Mouse (Mus musculus): Measurements from ENCODE around the gene Ppfibp2. TPM values are rescaled to one million over a fixed set of nuclear protein-coding genes. Genes with fewer than 3 reads are reported as not detected.
A peak's percentile ranks its signal among the peaks of the same experiment; 100 is the strongest.

Gene Ppfibp2
- total and polyA plus RNA-seq, 2 experiments from 2014 or later, result 6.6 to 17.5 TPM

DNA sequence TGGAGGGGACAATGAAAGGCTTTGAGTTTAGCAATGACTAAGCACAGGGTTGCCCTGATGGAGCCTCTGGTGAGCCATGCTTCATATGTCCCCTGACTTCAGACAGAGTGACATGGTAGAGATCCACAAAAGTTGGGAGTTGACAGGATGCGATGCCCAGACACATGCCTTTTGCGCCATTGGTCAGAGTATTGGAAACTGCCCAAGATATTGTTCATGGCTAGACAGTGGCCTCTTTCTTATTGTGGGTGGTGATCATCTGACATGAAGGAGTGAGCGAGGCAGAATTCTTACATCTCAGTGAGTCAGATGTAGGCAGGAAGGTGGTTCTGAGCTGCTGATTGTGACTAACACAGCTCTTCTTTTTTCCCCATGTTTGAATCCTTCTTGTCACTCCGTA lies 127.5 kb downstream of the Ppfibp2 start:
- TF ChIP-seq CTCF (IDR thresholded peaks at IDR 0.05; ENCODE audit: low read depth), result no peak
- TF ChIP-seq EP300 (IDR thresholded peaks at IDR 0.05; ENCODE audit: low read depth), result no peak
- Histone ChIP-seq H3K9ac (replicated peaks; ENCODE audit: low read depth, low read length) (no peak overlapping the region), H3K4me2 (ENCODE audit: low read depth, low read length) (no peak overlapping the region), H3K36me3 (replicated peaks; ENCODE audit: control insufficient read depth, insufficient read depth, low read length) (peaks cover 46% of the 10 kb centered on the region), H3K27me3 (ENCODE audit: control insufficient read depth, insufficient read depth, low read length) (no peaks in the 10 kb centered on the region), H3K4me3 (ENCODE audit: low read depth, low read length) (no peak overlapping the region), H3K9me3 (replicated peaks; ENCODE audit: control insufficient read depth, low read length) (no peaks in the 10 kb centered on the region), H3K27ac (ENCODE audit: low read depth) (no peak overlapping the region), H3K4me1 (ENCODE audit: control insufficient read depth, insufficient read depth) (no peaks in the 10 kb centered on the region)
- WGBS, result 86% methylated on average over 4 of the region's 4 CpGs
- DNase-seq (ENCODE audit: low spot score), result no peak
- ATAC-seq (ENCODE audit: insufficient read depth, low read depth), result no peak

DNA sequence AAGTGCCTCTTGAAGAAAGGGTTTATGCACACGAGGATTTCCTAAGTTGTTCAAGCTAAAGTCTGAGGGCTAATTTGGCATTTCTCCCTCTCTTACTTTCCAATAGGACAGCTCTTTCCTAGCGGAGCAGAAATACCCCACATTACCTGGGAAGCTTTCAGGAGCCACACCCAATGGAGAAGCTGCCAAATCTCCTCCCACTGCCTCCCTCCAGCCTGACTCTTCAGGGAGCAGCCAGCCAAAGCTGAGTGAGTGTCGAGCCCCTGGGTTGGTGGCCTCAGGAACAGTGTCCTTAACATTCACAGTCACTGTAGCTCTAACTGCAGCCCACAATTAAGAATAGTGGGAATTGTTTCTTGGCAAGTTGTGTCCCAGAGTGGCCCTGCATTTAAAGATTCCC lies 132.5 kb downstream of the Ppfibp2 start:
- 53% methylated on average over 3 of the region's 3 CpGs for WGBS
- ATAC-seq (ENCODE audit: insufficient read depth, low read depth), result no peak
- DNase-seq (ENCODE audit: low spot score), result no peak
- Histone ChIP-seq H3K9me3 (replicated peaks; ENCODE audit: control insufficient read depth, low read length) (no peaks in the 10 kb centered on the region), H3K4me2 (ENCODE audit: low read depth, low read length) (no peak overlapping the region), H3K27me3 (ENCODE audit: control insufficient read depth, insufficient read depth, low read length) (no peaks in the 10 kb centered on the region), H3K4me3 (ENCODE audit: low read depth, low read length) (no peak overlapping the region), H3K36me3 (replicated peaks; ENCODE audit: control insufficient read depth, insufficient read depth, low read length) (peaks cover 50% of the 10 kb centered on the region), H3K9ac (replicated peaks; ENCODE audit: low read depth, low read length) (no peak overlapping the region), H3K4me1 (ENCODE audit: control insufficient read depth, insufficient read depth) (no peaks in the 10 kb centered on the region), H3K27ac (ENCODE audit: low read depth) (no peak overlapping the region)
- TF ChIP-seq CTCF (IDR thresholded peaks at IDR 0.05; ENCODE audit: low read depth) (no peak), EP300 (IDR thresholded peaks at IDR 0.05; ENCODE audit: low read depth) (no peak)

DNA sequence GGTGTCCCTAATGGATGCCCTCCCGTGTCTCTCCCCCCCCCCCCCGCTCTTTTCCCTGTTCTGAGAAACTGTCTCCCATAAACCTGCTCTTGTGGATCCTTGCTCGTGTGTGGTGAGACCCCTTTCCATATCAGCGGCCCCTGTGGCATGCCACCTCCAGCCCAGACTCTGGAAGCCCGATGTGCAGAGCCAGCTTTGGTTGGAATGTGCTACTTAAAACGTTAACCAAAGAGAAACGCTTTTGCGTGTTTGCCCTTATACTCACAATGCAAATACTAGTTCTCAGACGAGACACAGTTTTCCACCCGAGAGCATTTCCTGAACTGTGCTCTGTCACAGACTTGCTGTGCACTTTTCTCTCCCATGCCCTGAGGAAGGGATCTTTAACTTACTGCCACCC lies 135.6 kb downstream of the Ppfibp2 start:
- 77% methylated on average over 10 of the region's 10 CpGs for WGBS
- H3K9ac ChIP-seq (replicated peaks; ENCODE audit: low read depth, low read length), result no peak overlapping the region
- no peak for DNase-seq (ENCODE audit: low spot score)

DNA sequence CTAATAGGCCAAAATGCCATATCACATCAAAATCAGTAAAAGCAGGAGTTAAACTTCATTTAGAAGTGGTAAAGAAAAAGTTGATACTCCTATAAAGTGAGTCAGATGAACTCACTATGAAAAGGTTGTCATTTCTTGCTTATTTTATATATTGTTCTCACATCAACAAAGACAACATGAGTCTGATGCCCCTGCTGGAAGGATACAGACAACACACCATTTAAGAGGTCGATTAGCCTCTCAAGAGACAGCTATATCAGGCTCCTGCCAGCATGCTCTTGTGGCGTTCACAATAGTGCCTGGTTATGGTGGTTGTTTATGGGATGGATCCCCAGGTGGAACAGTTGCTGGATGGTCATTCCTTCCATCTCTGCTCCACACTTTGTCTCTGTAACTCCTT lies 138.2 kb downstream of the Ppfibp2 start:
- H3K27ac ChIP-seq (ENCODE audit: low read depth), result no peak overlapping the region
- H3K9ac ChIP-seq (replicated peaks; ENCODE audit: low read depth, low read length), result no peak overlapping the region
- H3K4me2 ChIP-seq (ENCODE audit: low read depth, low read length), result no peak overlapping the region
- no peaks in the 10 kb centered on the region for H3K27me3 ChIP-seq (ENCODE audit: control insufficient read depth, insufficient read depth, low read length)
- ATAC-seq (ENCODE audit: insufficient read depth, low read depth) (no peak), DNase-seq (ENCODE audit: low spot score) (no peak)
- H3K36me3 ChIP-seq (replicated peaks; ENCODE audit: control insufficient read depth, insufficient read depth, low read length), result peaks cover 32% of the 10 kb centered on the region
- 53% methylated on average over 2 of the region's 2 CpGs for WGBS
- H3K4me1 ChIP-seq (ENCODE audit: control insufficient read depth, insufficient read depth), result no peaks in the 10 kb centered on the region
- no peak overlapping the region for H3K4me3 ChIP-seq (ENCODE audit: low read depth, low read length)
- TF ChIP-seq CTCF (IDR thresholded peaks at IDR 0.05; ENCODE audit: low read depth), result no peak
- TF ChIP-seq EP300 (IDR thresholded peaks at IDR 0.05; ENCODE audit: low read depth), result no peak
- H3K9me3 ChIP-seq (replicated peaks; ENCODE audit: control insufficient read depth, low read length), result no peaks in the 10 kb centered on the region

More for the DNA sequence above, 135.6 kb downstream of the Ppfibp2 start:
- TF ChIP-seq EP300 (IDR thresholded peaks at IDR 0.05; ENCODE audit: low read depth) (no peak), CTCF (IDR thresholded peaks at IDR 0.05; ENCODE audit: low read depth) (no peak)
- Histone ChIP-seq H3K27ac (ENCODE audit: low read depth) (no peak overlapping the region), H3K4me3 (ENCODE audit: low read depth, low read length) (no peak overlapping the region), H3K9me3 (replicated peaks; ENCODE audit: control insufficient read depth, low read length) (no peaks in the 10 kb centered on the region), H3K27me3 (ENCODE audit: control insufficient read depth, insufficient read depth, low read length) (no peaks in the 10 kb centered on the region), H3K4me1 (ENCODE audit: control insufficient read depth, insufficient read depth) (no peaks in the 10 kb centered on the region), H3K36me3 (replicated peaks; ENCODE audit: control insufficient read depth, insufficient read depth, low read length) (peaks cover 40% of the 10 kb centered on the region), H3K4me2 (ENCODE audit: low read depth, low read length) (no peak overlapping the region)
- no peak for ATAC-seq (ENCODE audit: insufficient read depth, low read depth)

DNA sequence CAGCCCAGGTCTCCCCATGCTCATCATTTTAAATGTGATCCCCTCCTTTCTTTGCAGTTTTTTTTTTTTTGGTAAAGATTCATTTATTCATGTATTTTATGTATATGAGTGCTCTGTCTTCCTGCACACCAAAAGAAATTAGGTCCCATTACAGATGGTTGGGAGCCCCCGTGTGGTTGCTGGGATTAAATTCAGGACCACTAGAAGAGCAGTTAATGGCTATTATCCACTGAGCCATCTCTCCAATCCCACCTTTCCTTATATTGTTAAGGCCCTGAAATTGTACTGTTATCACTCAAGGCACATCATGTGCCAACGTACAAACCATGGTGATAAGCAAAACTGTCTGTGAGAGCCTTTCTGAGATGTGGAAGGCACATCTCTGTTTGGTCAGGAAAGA lies 143.7 kb downstream of the Ppfibp2 start:
- no peak for TF ChIP-seq EP300 (IDR thresholded peaks at IDR 0.05; ENCODE audit: low read depth)
- peak; percentile 47 for TF ChIP-seq CTCF (IDR thresholded peaks at IDR 0.05; ENCODE audit: low read depth)
- 29% methylated on average over 2 of the region's 2 CpGs for WGBS
- H3K9me3 ChIP-seq (replicated peaks; ENCODE audit: control insufficient read depth, low read length), result no peaks in the 10 kb centered on the region
- peaks cover 42% of the 10 kb centered on the region for H3K36me3 ChIP-seq (replicated peaks; ENCODE audit: control insufficient read depth, insufficient read depth, low read length)
- no peak overlapping the region for H3K4me2 ChIP-seq (ENCODE audit: low read depth, low read length)
- H3K4me3 ChIP-seq (ENCODE audit: low read depth, low read length), result no peak overlapping the region
- H3K4me1 ChIP-seq (ENCODE audit: control insufficient read depth, insufficient read depth), result no peaks in the 10 kb centered on the region
- no peak overlapping the region for H3K27ac ChIP-seq (ENCODE audit: low read depth)
- no peaks in the 10 kb centered on the region for H3K27me3 ChIP-seq (ENCODE audit: control insufficient read depth, insufficient read depth, low read length)
- H3K9ac ChIP-seq (replicated peaks; ENCODE audit: low read depth, low read length), result no peak overlapping the region
- peak; percentile 22 for DNase-seq (ENCODE audit: low spot score)
- no peak for ATAC-seq (ENCODE audit: insufficient read depth, low read depth)

DNA sequence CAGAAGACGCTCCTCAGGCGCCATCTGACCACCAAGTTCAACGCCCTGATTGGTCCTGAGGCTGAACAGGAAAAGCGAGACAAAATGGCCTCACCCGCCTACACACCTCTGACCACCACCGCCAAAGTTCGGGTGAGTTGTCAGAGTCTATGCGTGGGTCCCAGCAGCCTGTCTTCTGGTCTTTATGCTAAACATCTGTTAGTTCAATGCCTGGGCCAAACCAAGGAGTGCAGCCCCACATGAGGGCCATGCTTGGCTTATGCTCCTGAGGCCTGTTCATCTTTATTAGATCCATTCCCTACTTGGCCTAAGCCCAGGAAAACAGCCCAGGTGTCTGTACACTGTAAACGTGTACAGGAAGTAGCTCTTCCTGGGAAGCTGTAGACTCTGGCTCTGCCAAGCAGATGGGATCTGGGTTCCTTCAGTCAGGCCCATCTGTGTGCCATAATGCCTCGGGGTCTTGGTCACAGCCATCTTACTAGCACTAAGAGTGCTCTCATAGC lies 148.0 kb downstream of the Ppfibp2 start:
- no peak for TF ChIP-seq EP300 (IDR thresholded peaks at IDR 0.05; ENCODE audit: low read depth)
- TF ChIP-seq CTCF (IDR thresholded peaks at IDR 0.05; ENCODE audit: low read depth), result no peak
- Histone ChIP-seq H3K4me2 (ENCODE audit: low read depth, low read length) (no peak overlapping the region), H3K27ac (ENCODE audit: low read depth) (no peak overlapping the region), H3K9me3 (replicated peaks; ENCODE audit: control insufficient read depth, low read length) (no peaks in the 10 kb centered on the region), H3K4me3 (ENCODE audit: low read depth, low read length) (no peak overlapping the region), H3K27me3 (ENCODE audit: control insufficient read depth, insufficient read depth, low read length) (no peaks in the 10 kb centered on the region), H3K36me3 (replicated peaks; ENCODE audit: control insufficient read depth, insufficient read depth, low read length) (peaks cover 56% of the 10 kb centered on the region), H3K9ac (replicated peaks; ENCODE audit: low read depth, low read length) (no peak overlapping the region), H3K4me1 (ENCODE audit: control insufficient read depth, insufficient read depth) (no peaks in the 10 kb centered on the region)
- DNase-seq (ENCODE audit: low spot score), result no peak
- WGBS, result 86% methylated on average over 10 of the region's 10 CpGs
- ATAC-seq (ENCODE audit: insufficient read depth, low read depth), result no peak
